ENCODE assay signal across 27 mouse cellular contexts in genomic region chr9:21983911-21984310, GRCm38 (mm10). TPM values are rescaled to one million over a fixed set of nuclear protein-coding genes. Genes with fewer than 3 reads are reported as not detected.
"Had no signal": no experiment of that assay in that cellular context is flagged by ENCODE, and none has a peak within 500 bp of the region (broad histone marks: within the 10 kb centered on the region; RNA-seq: fewer than 3 reads in every experiment).

No protein-coding gene starts in this region.

- H3K9me3 ChIP-seq: heart, embryonic 13.5 days; heart, embryonic 15.5 days; hindbrain, embryonic 10.5 days; hindbrain, embryonic 12.5 days; intestine, embryonic 15.5 days; limb, embryonic 10.5 days; limb, embryonic 12.5 days had no signal

- H3K27ac ChIP-seq: gastrocnemius, adult 2 months; heart, adult 2 months; heart, embryonic 13.5 days; heart, embryonic 15.5 days; hindbrain, embryonic 10.5 days; hindbrain, embryonic 12.5 days; hindbrain, embryonic 14.5 days; intestine, embryonic 15.5 days; layer of hippocampus, adult 2 months; left cerebral cortex, adult 2 months; limb, embryonic 10.5 days; limb, embryonic 12.5 days had no signal

- H3K36me3 ChIP-seq: heart, embryonic 13.5 days; heart, embryonic 15.5 days; hindbrain, embryonic 12.5 days; intestine, embryonic 15.5 days; limb, embryonic 12.5 days had no signal

- H3K4me3 ChIP-seq: gastrocnemius, adult 2 months; heart, adult 2 months; heart, embryonic 13.5 days; heart, embryonic 15.5 days; hindbrain, embryonic 10.5 days; hindbrain, embryonic 12.5 days; intestine, embryonic 15.5 days; layer of hippocampus, adult 2 months; left cerebral cortex, adult 2 months; limb, embryonic 10.5 days; limb, embryonic 12.5 days had no signal

- DNase-seq: gastrocnemius, adult 2 months; gastrocnemius, postnatal 10 days; gastrocnemius, postnatal 25 days; heart, adult 11 months; heart, adult 2 months; heart, postnatal 4 days; kidney, adult 18-20 months; kidney, adult 8-10 months; kidney, postnatal 10 days; kidney, postnatal 25 days; kidney, postnatal 4 days had no signal

- H3K4me2 ChIP-seq: heart, embryonic 11.5 days; heart, embryonic 13.5 days; heart, embryonic 15.5 days; hindbrain, embryonic 12.5 days; hindbrain, embryonic 14.5 days; intestine, embryonic 15.5 days; limb, embryonic 12.5 days had no signal

- H3K9ac ChIP-seq: heart, embryonic 13.5 days; heart, embryonic 15.5 days; hindbrain, embryonic 12.5 days; hindbrain, embryonic 14.5 days; intestine, embryonic 15.5 days; limb, embryonic 12.5 days had no signal

- ATAC-seq: forebrain, embryonic 16.5 days; hindbrain, embryonic 16.5 days; inflammation-experienced regulatory T-cells, adult 6 months; intestine, embryonic 15.5 days; intestine, postnatal 0 days had no signal

RNA-seq across cellular contexts. Expression of gene Rgl3, which starts 5.3 kb away (rescaled TPM):
- polyA plus RNA-seq: inflammation-experienced regulatory T-cells, adult 6 months had no signal

RNA-seq across cellular contexts. Expression of gene Ccdc151, which starts 18.5 kb away (rescaled TPM):
- total RNA-seq: gastrocnemius, adult 2 months; gastrocnemius, postnatal 10 days; gastrocnemius, postnatal 25 days; heart, postnatal 25 days; heart, postnatal 4 days had no signal
- polyA plus RNA-seq: heart, embryonic 11.5 days; inflammation-experienced regulatory T-cells, adult 6 months had no signal
